Mouse (Mus musculus): ENCODE results near the gene Srd5a1. TPM values are rescaled to one million over a fixed set of nuclear protein-coding genes. Genes with fewer than 3 reads are reported as not detected.
A peak's percentile ranks its signal among the peaks of the same experiment; 100 is the strongest.

Gene Srd5a1
- polyA plus RNA-seq, 1 experiment from 2014 or later: 24.5 TPM

DNA sequence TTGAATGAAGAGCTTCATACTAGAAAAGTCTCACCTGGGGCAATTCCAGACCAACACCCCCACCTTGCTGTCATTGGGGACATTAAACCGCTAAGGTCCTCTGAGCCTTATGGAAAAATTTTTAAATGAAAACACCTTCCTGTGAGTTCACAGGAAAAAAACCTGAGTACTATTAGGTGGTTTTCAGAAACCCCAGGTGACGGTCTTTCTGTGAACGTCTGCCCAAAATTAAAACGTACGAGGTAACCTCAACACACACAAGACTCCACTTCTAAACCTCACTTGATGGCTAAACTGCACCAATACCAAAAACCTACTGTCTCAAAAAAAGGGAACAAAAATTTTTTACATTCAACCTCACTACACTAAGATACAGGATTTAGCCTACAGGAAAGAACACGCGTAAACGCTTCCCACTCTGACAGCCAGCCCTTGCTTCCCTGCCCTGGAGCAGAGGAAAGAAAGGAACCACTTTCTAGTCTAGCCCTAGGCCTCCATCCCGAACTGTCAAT, 78.3 kb downstream of the Srd5a1 start:
- Histone ChIP-seq H3K4me1 (replicated peaks) (peaks cover 67% of the 10 kb centered on the region), H3K27me3 (no peaks in the 10 kb centered on the region), H3K9ac (peak overlapping the region; percentile 95), H3K27ac (peak overlapping the region; percentile 98), H3K4me3 (peak overlapping the region; percentile 94), H3K4me2 (peak overlapping the region; percentile 99), H3K9me3 (no peaks in the 10 kb centered on the region), H3K36me3 (no peaks in the 10 kb centered on the region)
- under 1% methylated on average over 9 of the region's 9 CpGs for WGBS
- ATAC-seq (ENCODE audit: low FRiP score): no peak

DNA sequence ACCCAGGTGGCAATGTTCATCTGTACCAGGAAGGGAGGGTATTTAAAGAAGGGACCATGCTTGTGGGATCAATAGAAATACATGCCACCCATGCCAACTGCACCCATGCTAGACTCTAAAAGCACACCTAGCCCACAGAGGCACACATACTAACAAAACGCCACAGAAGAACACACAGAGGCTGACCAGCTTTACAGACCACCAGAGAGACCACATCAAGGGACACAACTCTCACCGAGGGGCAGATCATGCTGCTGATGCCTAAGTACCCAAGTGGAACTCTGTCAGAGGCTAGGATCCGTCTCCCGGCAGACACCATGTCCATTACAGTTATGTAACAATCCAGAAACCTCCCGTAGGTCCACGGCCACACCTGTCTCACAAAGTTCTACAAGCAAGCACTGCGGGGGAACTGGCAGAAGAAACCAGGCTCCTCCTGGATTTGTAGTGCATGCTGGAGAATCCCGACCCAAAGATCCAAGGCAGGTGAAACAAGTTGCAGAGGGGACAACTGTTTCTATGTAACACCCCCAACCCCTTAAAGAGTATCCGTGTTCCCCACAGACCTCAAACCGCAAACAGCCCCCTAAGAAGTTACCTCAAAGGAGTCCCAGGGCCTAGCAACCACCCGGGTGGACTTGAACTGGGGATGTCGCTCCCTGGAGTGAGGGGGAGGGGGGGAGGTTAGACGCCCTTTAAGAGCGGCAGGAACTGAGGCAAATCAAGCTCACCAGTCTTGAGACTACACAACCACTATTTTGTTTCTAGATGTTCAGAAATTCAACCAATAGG, 78.9 kb downstream of the Srd5a1 start:
- H3K27ac ChIP-seq: no peak overlapping the region
- ATAC-seq (ENCODE audit: low FRiP score): no peak
- peaks cover 71% of the 10 kb centered on the region for H3K4me1 ChIP-seq (replicated peaks)
- H3K9ac ChIP-seq: peak overlapping the region; percentile 95
- H3K4me3 ChIP-seq: peak overlapping the region; percentile 94
- H3K4me2 ChIP-seq: peak overlapping the region; percentile 99
- no peaks in the 10 kb centered on the region for H3K9me3 ChIP-seq
- no peaks in the 10 kb centered on the region for H3K27me3 ChIP-seq
- H3K36me3 ChIP-seq: no peaks in the 10 kb centered on the region
- 22% methylated on average over 14 of the region's 14 CpGs for WGBS

DNA sequence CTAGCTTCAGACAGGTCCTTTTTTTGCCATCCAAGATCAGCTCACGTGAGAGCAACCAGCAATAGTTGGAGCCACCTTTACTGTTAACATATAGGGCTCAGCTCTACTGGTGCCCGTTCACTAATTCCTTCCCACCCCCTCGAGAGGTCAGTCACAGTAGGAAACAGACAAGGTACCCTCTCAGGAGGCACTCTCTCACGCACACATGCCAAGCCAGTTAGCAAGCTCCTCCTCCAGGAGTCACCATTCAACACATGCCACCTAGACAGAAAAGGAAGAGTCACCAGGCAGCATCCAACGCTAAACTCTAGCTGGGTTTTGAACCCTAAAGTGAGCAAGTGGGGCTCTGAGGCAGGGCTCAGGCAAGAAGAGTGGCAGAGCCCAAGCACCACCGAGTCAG, 79.8 kb downstream of the Srd5a1 start:
- ATAC-seq (ENCODE audit: low FRiP score): no peak
- Histone ChIP-seq H3K27ac (no peak overlapping the region), H3K9ac (peak overlapping the region; percentile 95), H3K36me3 (no peaks in the 10 kb centered on the region), H3K27me3 (no peaks in the 10 kb centered on the region), H3K4me2 (peak overlapping the region; percentile 99), H3K4me1 (replicated peaks) (peaks cover 76% of the 10 kb centered on the region), H3K4me3 (peak overlapping the region; percentile 94), H3K9me3 (no peaks in the 10 kb centered on the region)
- 45% methylated on average over 6 of the region's 6 CpGs for WGBS

DNA sequence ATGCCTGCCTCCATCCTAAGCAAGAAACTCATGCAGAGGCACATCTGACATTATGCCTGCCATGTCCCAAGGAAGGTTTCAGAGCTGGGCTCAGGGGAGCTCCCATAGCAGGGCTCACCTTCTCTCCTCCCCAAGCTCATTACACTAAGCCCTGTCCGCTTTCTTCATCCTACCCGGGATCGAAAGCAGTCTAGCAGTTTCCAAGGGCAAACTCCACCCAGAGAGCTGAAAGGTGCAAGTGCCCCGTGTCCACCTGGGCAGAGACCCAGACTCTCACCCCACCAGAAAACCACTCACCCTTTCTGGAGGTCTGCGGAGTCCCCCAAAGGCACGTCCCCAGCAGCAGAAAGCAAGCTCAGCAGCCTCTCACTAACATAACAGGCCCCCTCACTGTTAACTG, 80.3 kb downstream of the Srd5a1 start:
- Histone ChIP-seq H3K9me3 (no peaks in the 10 kb centered on the region), H3K27me3 (no peaks in the 10 kb centered on the region), H3K4me3 (peak overlapping the region; percentile 94), H3K4me2 (peak overlapping the region; percentile 99), H3K27ac (no peak overlapping the region), H3K4me1 (replicated peaks) (peaks cover 77% of the 10 kb centered on the region), H3K9ac (peak overlapping the region; percentile 95), H3K36me3 (no peaks in the 10 kb centered on the region)
- ATAC-seq (ENCODE audit: low FRiP score): no peak
- 85% methylated on average over 6 of the region's 6 CpGs for WGBS

DNA sequence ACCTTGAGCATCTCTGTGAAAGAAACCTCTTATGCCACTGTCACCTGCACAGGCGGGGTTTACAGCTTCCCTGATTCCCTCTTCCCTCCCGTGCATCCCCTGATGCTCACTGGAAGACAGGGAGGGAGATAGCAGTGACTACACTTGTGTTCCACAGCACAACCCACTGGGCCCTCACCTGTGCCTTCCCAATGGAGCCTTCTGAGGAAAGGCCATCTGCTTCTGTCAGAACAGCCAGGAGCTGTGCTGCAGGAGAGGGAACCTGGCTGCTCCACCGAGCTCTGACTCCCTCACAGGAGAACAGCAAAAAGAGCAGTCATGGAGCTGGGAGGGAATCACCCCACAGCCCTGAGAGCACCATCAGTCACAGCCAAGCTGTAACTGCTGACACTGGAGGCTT, 81.1 kb downstream of the Srd5a1 start:
- peak overlapping the region; percentile 95 for H3K9ac ChIP-seq
- ATAC-seq (ENCODE audit: low FRiP score): no peak
- peaks cover 77% of the 10 kb centered on the region for H3K4me1 ChIP-seq (replicated peaks)

DNA sequence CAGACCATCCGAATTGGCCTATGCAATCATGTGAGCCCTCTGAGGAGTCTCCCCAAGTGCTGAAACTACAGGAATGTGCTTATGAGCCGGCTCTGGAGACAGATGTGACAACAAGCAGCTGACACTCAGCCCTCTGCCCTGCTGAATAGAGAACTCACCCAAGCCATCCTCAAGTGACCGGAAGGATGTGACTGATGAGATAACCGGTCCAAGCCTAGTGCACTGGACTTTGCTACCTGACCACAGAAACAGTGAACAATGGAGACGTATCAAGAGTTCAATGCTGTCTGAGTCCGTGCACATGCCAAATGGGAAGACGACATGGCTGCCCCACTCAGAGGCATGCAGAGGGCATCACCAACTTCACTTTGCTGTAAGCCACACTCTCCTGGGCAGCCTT, 82.7 kb downstream of the Srd5a1 start:
- Histone ChIP-seq H3K4me3 (no peak overlapping the region), H3K36me3 (no peaks in the 10 kb centered on the region), H3K27me3 (no peaks in the 10 kb centered on the region), H3K4me1 (replicated peaks) (peaks cover 92% of the 10 kb centered on the region), H3K9ac (no peak overlapping the region), H3K9me3 (no peaks in the 10 kb centered on the region), H3K4me2 (no peak overlapping the region), H3K27ac (no peak overlapping the region)
- 80% methylated on average over 7 of the region's 7 CpGs for WGBS
- ATAC-seq (ENCODE audit: low FRiP score): no peak

More for the DNA sequence above, 81.1 kb downstream of the Srd5a1 start:
- Histone ChIP-seq H3K27me3 (no peaks in the 10 kb centered on the region), H3K27ac (no peak overlapping the region), H3K4me2 (peak overlapping the region; percentile 99), H3K36me3 (no peaks in the 10 kb centered on the region), H3K9me3 (no peaks in the 10 kb centered on the region), H3K4me3 (0 out of 2 replicates have a peak overlapping the region, but pooled peaks have one; percentile 94)
- 82% methylated on average over 3 of the region's 3 CpGs for WGBS

DNA sequence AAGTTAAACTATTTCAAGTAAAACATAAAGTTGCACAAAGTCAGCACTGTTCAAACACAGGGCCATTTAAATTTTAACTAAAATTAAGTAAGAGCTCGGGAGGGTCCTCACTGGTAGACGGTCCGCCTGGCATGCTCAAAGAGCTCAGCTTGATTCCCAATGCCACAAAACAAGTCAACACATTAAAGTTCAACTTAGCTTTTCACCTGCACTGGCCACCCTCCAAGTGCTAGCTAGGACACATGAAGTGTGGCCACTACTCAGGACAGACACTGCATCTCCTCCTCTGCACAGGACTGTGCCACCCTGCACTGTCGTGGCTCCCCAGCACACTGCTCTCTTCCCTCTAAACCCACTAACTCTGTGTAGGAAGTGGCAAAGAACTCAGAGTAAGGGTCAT, 85.4 kb downstream of the Srd5a1 start:
- WGBS: 58% methylated on average over 4 of the region's 4 CpGs
- Histone ChIP-seq H3K9me3 (no peaks in the 10 kb centered on the region), H3K27ac (no peak overlapping the region), H3K36me3 (no peaks in the 10 kb centered on the region), H3K4me3 (no peak overlapping the region), H3K4me1 (replicated peaks) (peaks cover 94% of the 10 kb centered on the region), H3K4me2 (no peak overlapping the region), H3K27me3 (no peaks in the 10 kb centered on the region), H3K9ac (no peak overlapping the region)
- no peak for ATAC-seq (ENCODE audit: low FRiP score)

DNA sequence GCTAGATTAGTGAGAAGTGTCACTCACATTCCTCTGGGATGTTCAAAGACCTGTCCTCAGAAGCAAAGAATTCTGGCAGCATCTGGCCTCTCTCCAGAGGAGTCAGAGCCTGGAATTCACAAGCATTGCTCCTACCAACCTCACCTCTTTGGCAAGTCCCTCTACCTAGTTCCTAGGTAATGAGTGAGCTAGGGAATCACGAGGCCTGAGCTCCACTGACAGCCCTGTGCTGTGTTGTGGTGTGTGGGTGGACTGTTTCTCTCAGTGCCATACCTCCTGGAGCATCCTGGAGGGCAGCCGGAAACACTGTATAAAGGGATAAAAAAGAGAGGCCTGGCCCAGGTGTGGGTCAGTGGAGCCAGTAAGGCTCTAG, 87.1 kb downstream of the Srd5a1 start:
- Histone ChIP-seq H3K4me2 (no peak overlapping the region), H3K36me3 (no peaks in the 10 kb centered on the region), H3K27me3 (no peaks in the 10 kb centered on the region), H3K9me3 (no peaks in the 10 kb centered on the region), H3K4me3 (no peak overlapping the region), H3K9ac (no peak overlapping the region), H3K27ac (no peak overlapping the region), H3K4me1 (replicated peaks) (peaks cover 94% of the 10 kb centered on the region)
- ATAC-seq (ENCODE audit: low FRiP score): no peak
- WGBS: 80% methylated on average over 2 of the region's 2 CpGs

Other genes with a start within 250 kb of the Srd5a1 start
- 75.2 and 77.6 TPM in 2 replicates for gene Nsun2, start 77.7 kb downstream of the Srd5a1 start, polyA plus RNA-seq (2015; fragmentation: Nextera tagmentation; extraction: Ambion mirVana)
- gene Tent4a, start 76.8 kb downstream of the Srd5a1 start, polyA plus RNA-seq (2015; fragmentation: Nextera tagmentation; extraction: Ambion mirVana): 6.2 and 6.6 TPM in 2 replicates
- 28.1 and 29.5 TPM in 2 replicates for gene Ube2ql1, start 128.4 kb upstream of the Srd5a1 start, polyA plus RNA-seq (2015; fragmentation: Nextera tagmentation; extraction: Ambion mirVana)
- 175 and 179 TPM in 2 replicates for gene Med10, start 191.0 kb upstream of the Srd5a1 start, polyA plus RNA-seq (2015; fragmentation: Nextera tagmentation; extraction: Ambion mirVana)